Mouse (Mus musculus) adrenal gland, postnatal 25 days (tissue): ENCODE results near the gene Prkn. TPM values are rescaled to one million over a fixed set of nuclear protein-coding genes. Genes with fewer than 3 reads are reported as not detected.
A peak's percentile ranks its signal among the peaks of the same experiment; 100 is the strongest.

Source experiments
- DNase-seq: peaks from one replicate; pipeline ENCODE4 v3.0.0; 2021; ENCODE audit warnings: mixed read lengths
- total RNA-seq: library from RNA; stranded (reverse); gene quantifications from 2 replicates; pipeline ENCODE4 v1.2.3, GENCODE M21; 2021

The Prkn gene
- total RNA-seq, 1 experiment from 2014 or later, result 10.1 TPM

DNA sequence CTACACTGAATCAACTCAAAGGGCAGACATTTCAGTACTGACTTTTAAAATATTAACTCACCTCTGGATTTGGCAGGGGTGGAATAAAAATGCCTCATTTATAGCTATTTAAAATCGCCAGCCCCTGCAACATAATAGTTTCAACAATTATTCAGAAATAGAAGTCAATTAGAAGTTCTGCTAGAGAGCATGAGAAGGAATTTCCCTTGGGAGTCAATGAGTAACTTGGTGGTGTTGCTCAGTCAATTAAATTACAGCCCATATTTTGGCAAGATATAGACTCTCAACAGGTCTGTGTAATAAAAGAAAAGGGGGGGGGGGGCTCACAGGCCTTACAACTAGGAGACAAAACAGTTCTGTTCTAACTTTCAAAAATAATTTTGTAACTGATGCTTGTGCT is 821.7 kb downstream of the Prkn start:
- DNase-seq, result no peak

GRCm38 (mm10) chr17:11663437-11663836 is 823.3 kb downstream of the Prkn start:
- no peak for DNase-seq

GRCm38 (mm10) chr17:11664610-11665345 is 824.6 kb downstream of the Prkn start:
- no peak for DNase-seq

DNA sequence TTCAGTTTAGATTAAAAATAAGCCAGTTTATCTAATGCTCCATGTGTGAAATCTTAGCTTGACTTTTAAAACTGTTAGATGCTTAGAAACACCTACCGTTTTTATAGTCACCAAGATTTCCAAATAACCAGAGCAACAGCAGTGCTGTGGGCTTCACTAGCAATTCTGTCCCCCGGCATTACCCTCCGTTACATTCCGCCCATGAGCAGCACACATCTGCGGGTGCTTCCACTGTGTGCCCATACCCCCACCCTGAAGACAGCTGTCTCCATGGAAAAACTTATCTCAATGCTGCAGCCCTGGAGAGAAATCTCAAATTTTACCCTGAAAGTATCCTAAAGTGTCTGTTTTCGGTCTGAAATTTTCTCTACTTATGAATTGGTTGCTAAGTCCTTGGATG is 839.5 kb downstream of the Prkn start:
- no peak for DNase-seq

DNA sequence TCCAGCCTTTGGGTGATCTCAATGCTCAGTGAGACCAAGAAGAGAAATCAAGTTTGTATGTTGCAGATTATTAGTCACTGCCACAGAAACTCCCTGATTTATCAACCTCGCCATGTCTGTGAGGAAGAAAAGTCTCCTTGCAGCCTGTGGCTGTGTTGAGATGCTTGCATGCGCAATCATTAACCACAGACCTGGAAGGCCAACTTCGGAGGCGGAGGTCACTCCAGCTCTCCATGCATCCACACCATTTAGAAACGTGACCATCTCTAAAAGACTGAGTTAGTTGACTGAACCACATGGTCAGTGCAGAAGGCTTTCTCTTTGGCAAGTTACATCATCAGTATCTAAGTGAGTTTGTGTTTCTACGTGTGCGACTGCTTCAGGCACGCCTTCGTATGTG is 840.3 kb downstream of the Prkn start:
- DNase-seq, result no peak

DNA sequence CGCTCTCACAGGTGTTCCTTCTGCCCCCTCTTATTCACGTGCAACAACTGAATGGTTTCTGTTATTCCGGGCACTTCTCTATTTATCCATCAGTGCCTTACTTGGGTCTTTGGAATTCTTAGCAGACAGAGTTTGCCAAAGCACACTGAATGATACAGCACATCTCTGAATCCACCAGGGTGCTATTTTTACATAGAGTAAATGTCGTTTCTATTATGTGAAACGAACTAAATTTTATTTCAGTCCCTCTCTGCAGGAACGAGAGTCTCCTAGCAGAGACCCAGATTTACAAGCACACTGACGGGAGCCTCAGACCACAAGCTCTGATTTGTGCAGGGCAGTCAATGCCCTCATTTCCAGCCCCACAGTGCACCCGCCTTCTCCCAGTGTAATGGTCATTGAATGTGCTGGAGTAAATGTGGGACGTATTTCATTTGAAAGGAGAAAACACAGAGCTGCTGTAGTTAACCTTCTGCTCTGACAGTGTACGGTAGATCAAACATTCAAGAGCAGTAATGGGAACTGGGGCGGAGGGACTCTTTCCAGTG is 841.7 kb downstream of the Prkn start:
- DNase-seq, result no peak

DNA sequence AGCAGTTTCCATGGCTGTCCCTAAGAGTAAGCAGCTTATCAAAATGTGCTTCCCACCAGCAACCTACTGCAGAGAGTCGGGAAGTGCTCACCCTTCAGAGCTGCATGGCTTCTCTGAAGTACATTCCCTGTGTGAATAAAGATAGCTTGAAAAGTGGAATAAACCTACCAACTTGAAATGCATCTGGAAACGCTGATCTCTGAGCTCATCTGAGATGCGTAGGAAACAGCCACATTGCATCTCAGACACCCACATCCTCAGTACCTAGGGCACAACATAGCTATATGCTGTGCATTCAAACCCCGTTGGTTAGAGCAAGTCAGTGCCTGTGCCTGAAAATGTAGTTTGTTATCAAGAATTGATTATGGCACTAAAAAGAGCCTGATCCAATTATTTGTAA is 864.8 kb downstream of the Prkn start:
- no peak for DNase-seq

DNA sequence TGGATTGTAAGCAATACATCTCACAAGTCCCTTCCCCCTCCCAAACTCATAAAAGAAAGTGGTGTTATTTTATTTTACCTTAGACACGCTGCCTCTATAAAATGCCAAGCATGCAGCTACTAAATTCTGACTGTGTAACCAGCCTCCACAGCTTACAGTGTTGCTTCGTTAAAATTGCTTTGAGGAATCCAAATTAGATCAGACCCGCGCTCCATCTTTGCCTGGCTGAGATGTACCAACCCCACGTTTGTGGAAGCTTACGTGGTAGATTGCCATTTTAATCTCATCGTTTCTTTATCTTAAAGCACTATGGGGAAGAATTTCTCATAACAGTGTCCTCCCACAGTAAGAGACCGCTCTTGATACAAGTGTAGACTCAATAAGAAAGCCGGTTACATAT is 865.6 kb downstream of the Prkn start:
- no peak for DNase-seq

DNA sequence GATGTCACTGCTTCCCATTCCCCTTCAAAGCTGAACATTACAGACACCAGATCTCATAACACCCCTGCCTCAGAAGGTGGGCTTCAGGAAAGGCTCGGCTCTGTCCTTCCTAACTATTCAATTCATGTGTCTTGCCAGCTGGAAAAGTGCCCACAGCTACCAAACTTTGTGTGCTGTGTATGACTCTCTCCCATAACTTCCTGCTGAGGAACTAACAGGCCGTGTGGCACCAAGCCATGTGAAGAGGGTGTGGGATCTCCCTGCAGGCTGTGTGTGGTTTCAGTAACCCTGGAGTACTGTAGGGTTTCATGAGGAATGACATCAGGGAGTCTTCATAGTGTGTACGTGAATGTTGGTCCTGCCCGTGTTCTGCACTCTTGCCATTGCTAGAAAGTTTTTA is 871.9 kb downstream of the Prkn start:
- DNase-seq, result no peak

- no peak for DNase-seq
Observed at GRCm38 (mm10) chr17:11719801-11720200, 879.6 kb downstream of the Prkn start.

- no peak for DNase-seq
Observed at GRCm38 (mm10) chr17:11721906-11722305, 881.7 kb downstream of the Prkn start.

DNA sequence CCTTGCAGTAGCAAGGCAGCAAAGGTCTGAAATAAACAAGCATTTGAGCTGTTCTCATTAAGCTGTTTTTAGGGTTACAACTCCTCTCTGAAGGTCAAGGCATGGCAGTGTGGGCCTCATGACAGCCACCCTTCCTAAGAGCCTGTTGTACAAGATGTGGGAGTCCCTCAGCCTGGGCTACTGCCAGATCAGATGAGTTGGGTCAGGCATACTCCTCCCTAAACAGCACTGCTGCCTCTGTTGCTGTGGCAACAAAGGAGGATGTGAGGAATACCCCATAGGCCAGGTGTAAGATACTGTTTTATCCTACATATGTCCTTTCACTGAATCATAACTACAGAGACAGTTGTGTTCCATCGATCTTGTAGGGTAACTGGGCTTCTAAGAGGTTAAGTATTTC is 882.3 kb downstream of the Prkn start:
- DNase-seq, result no peak

DNA sequence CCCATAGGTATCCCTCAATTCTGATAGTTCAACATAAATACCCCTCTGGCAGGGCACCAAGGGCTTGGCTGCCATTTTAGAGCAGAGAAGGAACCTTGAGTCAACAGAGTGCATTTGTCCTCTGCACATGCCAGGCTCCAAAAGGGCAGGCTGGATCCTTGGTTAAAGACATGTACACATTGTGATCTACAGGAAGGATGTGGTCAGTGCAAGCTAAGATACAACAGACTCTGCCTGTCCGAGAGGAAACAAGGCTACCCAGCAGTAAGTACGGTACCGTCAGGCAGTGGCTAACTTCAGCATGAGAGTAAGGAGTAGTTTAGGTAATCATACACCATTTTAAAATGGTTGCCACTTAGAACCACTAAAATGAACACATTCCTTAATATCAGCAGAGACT is 884.0 kb downstream of the Prkn start:
- no peak for DNase-seq

GRCm38 (mm10) chr17:11727101-11727500 is 886.9 kb downstream of the Prkn start:
- no peak for DNase-seq

DNA sequence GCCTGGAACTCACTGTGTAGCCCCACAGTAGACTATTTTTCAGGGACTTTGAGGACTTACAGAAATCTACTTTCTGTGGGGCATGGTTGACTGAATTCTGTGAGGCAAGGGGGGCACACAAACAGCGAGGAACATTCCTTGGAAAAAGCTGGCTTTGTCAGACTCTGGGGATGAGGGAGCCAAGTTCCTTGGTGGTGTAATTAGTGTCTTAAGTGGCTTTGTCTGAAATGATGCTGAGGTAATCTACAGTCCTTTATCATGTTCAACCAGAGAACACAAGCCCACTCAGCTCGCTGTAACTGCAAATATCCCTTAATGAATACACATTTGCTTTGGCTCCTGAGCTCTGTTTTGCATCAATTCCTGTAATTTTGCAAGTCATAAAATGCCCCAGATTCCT is 888.1 kb downstream of the Prkn start:
- DNase-seq, result no peak

GRCm38 (mm10) chr17:11730656-11731594 is 890.7 kb downstream of the Prkn start:
- no peak for DNase-seq

- no peak for DNase-seq
Observed at GRCm38 (mm10) chr17:11735158-11735877, 895.1 kb downstream of the Prkn start.

- no peak for DNase-seq
Observed at GRCm38 (mm10) chr17:11736531-11736930, 896.3 kb downstream of the Prkn start.

- DNase-seq, result no peak
Observed at GRCm38 (mm10) chr17:11737905-11738304, 897.7 kb downstream of the Prkn start.

DNA sequence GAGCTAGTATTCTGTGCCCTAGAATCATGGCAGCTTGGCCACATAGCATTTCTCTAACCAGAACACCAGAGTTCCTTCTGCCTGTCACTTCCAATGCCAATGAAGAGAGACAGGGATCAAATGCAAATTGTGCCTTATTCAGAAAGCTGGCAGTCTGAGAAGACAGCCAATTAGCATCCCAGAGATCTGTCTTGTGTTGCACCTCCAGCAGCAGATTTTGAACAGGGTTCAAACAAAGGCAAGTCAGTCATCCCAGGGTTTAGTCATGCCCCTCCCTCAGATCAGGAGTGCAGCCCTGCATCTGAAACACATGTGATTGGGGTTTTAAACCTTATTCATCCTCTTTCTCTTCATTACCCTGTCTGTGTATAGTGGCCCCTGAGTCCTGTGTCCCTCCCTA is 900.5 kb downstream of the Prkn start:
- no peak for DNase-seq

DNA sequence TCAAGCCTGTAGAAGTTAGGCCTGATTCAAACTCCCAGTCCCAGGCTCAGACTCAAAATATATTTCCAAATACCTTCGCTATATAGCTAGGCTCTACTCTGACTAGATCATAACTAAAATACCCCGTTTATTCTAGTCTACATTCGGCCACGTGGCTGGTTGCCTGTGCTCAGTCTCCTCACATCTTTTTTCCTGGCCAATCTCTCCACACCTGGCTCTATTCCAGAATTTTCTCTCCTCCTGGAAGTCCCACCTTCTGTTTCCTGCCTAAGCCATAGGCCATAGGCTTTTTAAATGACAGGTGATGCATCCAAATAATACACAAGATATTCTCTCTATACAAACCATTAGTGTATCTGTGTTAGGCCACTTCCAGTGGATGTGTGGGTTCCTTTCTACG is 901.0 kb downstream of the Prkn start:
- no peak for DNase-seq

DNA sequence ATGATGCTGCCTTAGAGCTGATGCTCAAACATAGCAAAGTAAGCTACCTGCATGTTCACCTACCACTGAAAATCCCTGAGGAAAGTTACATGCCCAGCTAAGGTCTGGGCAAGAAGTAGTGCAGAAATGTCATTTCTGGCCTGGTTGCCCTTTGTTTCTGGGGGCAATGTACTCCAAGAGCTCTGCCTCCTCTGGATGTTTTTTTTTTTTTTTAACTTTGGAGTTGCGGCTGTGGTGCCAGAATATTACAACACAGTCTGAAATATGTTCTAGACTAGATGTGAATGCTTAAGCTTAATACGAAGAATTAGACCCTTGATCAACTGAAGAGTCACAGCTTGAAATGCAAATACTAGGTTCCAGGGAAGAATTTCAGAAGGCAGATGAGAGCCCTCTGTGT is 911.1 kb downstream of the Prkn start:
- DNase-seq, result no peak

- peak; percentile 13 for DNase-seq
Observed at GRCm38 (mm10) chr17:11752686-11753085, 912.5 kb downstream of the Prkn start.
